Comparison of ENCODE assay signal across 8 mouse cellular contexts in genomic region chr15:30646501-30647431, GRCm38 (mm10).
A peak's percentile ranks its signal among the peaks of the same experiment; 100 is the strongest.
DNase-seq lines count a peak whose midpoint lies in the region; ATAC-seq and TF ChIP-seq lines count a peak whose summit lies in the region.

No protein-coding gene starts in this region.

- peak overlapping the region; percentile 60 for H3K9ac ChIP-seq in heart, embryonic 11.5 days (ENCODE audit: low read depth, low read length)
- H3K9ac ChIP-seq in embryonic facial prominence, embryonic 15.5 days: peak overlapping the region; percentile 39
- peak overlapping the region; percentile 40; the same call in 1 of the 2 replicates for H3K9ac ChIP-seq in intestine, embryonic 14.5 days (ENCODE audit: low read length)
- H3K9ac ChIP-seq in liver, postnatal 0 days (replicated peaks): no peak overlapping the region
- H3K9ac ChIP-seq in neural tube, embryonic 13.5 days: peak overlapping the region; percentile 78

- no peak overlapping the region for H3K27ac ChIP-seq in heart, embryonic 11.5 days (ENCODE audit: low read depth, low read length)
- no peak overlapping the region for H3K27ac ChIP-seq in embryonic facial prominence, embryonic 15.5 days (replicated peaks)
- no peak overlapping the region for H3K27ac ChIP-seq in intestine, embryonic 14.5 days (ENCODE audit: low read depth)
- H3K27ac ChIP-seq in liver, postnatal 0 days (ENCODE audit: low read depth): no peak overlapping the region
- H3K27ac ChIP-seq in neural tube, embryonic 13.5 days (replicated peaks): peak overlapping the region; percentile 56

- TF ChIP-seq CTCF in liver, postnatal 0 days (IDR thresholded peaks at IDR 0.05; ENCODE audit: low read depth): no peak

- H3K4me1 ChIP-seq in heart, embryonic 11.5 days (ENCODE audit: control insufficient read depth, insufficient read depth, low read length): peaks cover 4% of the 10 kb centered on the region; the same call in 1 of the 2 replicates
- H3K4me1 ChIP-seq in embryonic facial prominence, embryonic 15.5 days: peaks cover 13% of the 10 kb centered on the region
- no peaks in the 10 kb centered on the region for H3K4me1 ChIP-seq in intestine, embryonic 14.5 days (replicated peaks; ENCODE audit: control insufficient read depth, insufficient read depth, low read length)
- no peaks in the 10 kb centered on the region for H3K4me1 ChIP-seq in liver, postnatal 0 days (ENCODE audit: insufficient read depth)
- H3K4me1 ChIP-seq in neural tube, embryonic 13.5 days (replicated peaks): peaks cover 13% of the 10 kb centered on the region

- peak overlapping the region; percentile 68 for H3K4me3 ChIP-seq in heart, embryonic 11.5 days (ENCODE audit: low read depth, low read length)
- peak overlapping the region; percentile 53 for H3K4me3 ChIP-seq in embryonic facial prominence, embryonic 15.5 days (replicated peaks)
- peak overlapping the region; percentile 44 for H3K4me3 ChIP-seq in intestine, embryonic 14.5 days (ENCODE audit: low read depth, low read length)
- peak overlapping the region; percentile 31 for H3K4me3 ChIP-seq in liver, postnatal 0 days (ENCODE audit: low read depth, low read length)
- H3K4me3 ChIP-seq in neural tube, embryonic 13.5 days: peak overlapping the region; percentile 53

- peak; percentile 46; the same call in 1 of the 2 replicates for ATAC-seq in heart, embryonic 11.5 days (replicated peaks; ENCODE audit: insufficient number of reproducible peaks, low FRiP score, low TSS enrichment)
- ATAC-seq in embryonic facial prominence, embryonic 15.5 days (ENCODE audit: insufficient number of reproducible peaks, low FRiP score, low TSS enrichment, low read depth): 0 out of 2 replicates have a peak, but pooled peaks have one; percentile 58
- peak; percentile 65 for ATAC-seq in intestine, embryonic 14.5 days (replicated peaks; ENCODE audit: low FRiP score, low TSS enrichment, low read depth)
- no peak for ATAC-seq in liver, postnatal 0 days
- peak; percentile 73 for ATAC-seq in neural tube, embryonic 13.5 days (ENCODE audit: low read depth)

- WGBS in heart, embryonic 11.5 days (ENCODE audit: insufficient replicate concordance): 1% methylated on average over 69 of the region's 94 CpGs
- WGBS in embryonic facial prominence, embryonic 15.5 days: 1% methylated on average over 71 of the region's 94 CpGs
- WGBS in intestine, embryonic 14.5 days: 2% methylated on average over 76 of the region's 94 CpGs
- 2% methylated on average over 69 of the region's 94 CpGs for WGBS in liver, postnatal 0 days (ENCODE audit: insufficient replicate concordance)
- 1% methylated on average over 55 of the region's 94 CpGs for WGBS in neural tube, embryonic 13.5 days

- TF ChIP-seq EP300 in liver, postnatal 0 days (IDR thresholded peaks at IDR 0.05; ENCODE audit: low read depth): no peak

- DNase-seq in heart, adult 18-20 months: no peak
- peak; percentile 20 for DNase-seq in T-cell, adult 2 months (ENCODE audit: low spot score)
- peak; percentile 65 for DNase-seq in intestine, embryonic 14.5 days (ENCODE audit: low spot score)
- DNase-seq in liver, postnatal 0 days: no peak
- no peak for DNase-seq in spleen, postnatal 14 days (ENCODE audit: low spot score in 2 of 2)

- H3K4me2 ChIP-seq in heart, embryonic 11.5 days: peak overlapping the region; percentile 99
- H3K4me2 ChIP-seq in embryonic facial prominence, embryonic 15.5 days (replicated peaks): peak overlapping the region; percentile 98
- peak overlapping the region; percentile 98 for H3K4me2 ChIP-seq in intestine, embryonic 14.5 days (ENCODE audit: low read length)
- H3K4me2 ChIP-seq in liver, postnatal 0 days (ENCODE audit: low read depth, low read length): peak overlapping the region; percentile 54
- peak overlapping the region; percentile 95 for H3K4me2 ChIP-seq in neural tube, embryonic 13.5 days

- no peaks in the 10 kb centered on the region for H3K9me3 ChIP-seq in heart, embryonic 11.5 days (replicated peaks; ENCODE audit: control insufficient read depth, low read length)
- no peaks in the 10 kb centered on the region for H3K9me3 ChIP-seq in embryonic facial prominence, embryonic 15.5 days (replicated peaks)
- H3K9me3 ChIP-seq in intestine, embryonic 14.5 days (ENCODE audit: control insufficient read depth, low read length): no peaks in the 10 kb centered on the region
- H3K9me3 ChIP-seq in liver, postnatal 0 days (ENCODE audit: low read length): no peaks in the 10 kb centered on the region
- no peaks in the 10 kb centered on the region for H3K9me3 ChIP-seq in neural tube, embryonic 13.5 days

- no peaks in the 10 kb centered on the region for H3K36me3 ChIP-seq in heart, embryonic 11.5 days (ENCODE audit: control insufficient read depth, insufficient read depth, low read length)
- no peaks in the 10 kb centered on the region for H3K36me3 ChIP-seq in embryonic facial prominence, embryonic 15.5 days
- no peaks in the 10 kb centered on the region for H3K36me3 ChIP-seq in intestine, embryonic 14.5 days (ENCODE audit: control insufficient read depth, insufficient read depth, low read length)
- no peaks in the 10 kb centered on the region for H3K36me3 ChIP-seq in liver, postnatal 0 days (replicated peaks; ENCODE audit: insufficient read depth, low read length)
- H3K36me3 ChIP-seq in neural tube, embryonic 13.5 days: no peaks in the 10 kb centered on the region

- H3K27me3 ChIP-seq in heart, embryonic 11.5 days (ENCODE audit: control insufficient read depth, insufficient read depth, low read length): peaks cover 25% of the 10 kb centered on the region
- peaks cover 21% of the 10 kb centered on the region for H3K27me3 ChIP-seq in embryonic facial prominence, embryonic 15.5 days
- peaks cover 25% of the 10 kb centered on the region for H3K27me3 ChIP-seq in intestine, embryonic 14.5 days (replicated peaks; ENCODE audit: control insufficient read depth, insufficient read depth, low read length)
- peaks cover 18% of the 10 kb centered on the region for H3K27me3 ChIP-seq in liver, postnatal 0 days (ENCODE audit: insufficient read depth, low read length)
- peaks cover 13% of the 10 kb centered on the region for H3K27me3 ChIP-seq in neural tube, embryonic 13.5 days

Comparison
In these comparisons a context has a peak if more than half of its experiments do, and no peak if none do; other contexts are left out.
1. DNase-seq: peak in T-cell, adult 2 months (single experiment) and intestine, embryonic 14.5 days (single experiment); none in heart, adult 18-20 months (0 of 2), liver, postnatal 0 days (single experiment) and spleen, postnatal 14 days (0 of 2).
2. Peak in every context shown above with its lines, with median percentiles within 50 percentile points of each other: H3K4me2 ChIP-seq and H3K4me3 ChIP-seq.